Mouse (Mus musculus): ENCODE measurements around the gene Bdh2.

- TF ChIP-seq CTCF (IDR thresholded peaks at IDR 0.05; ENCODE audit: low read depth) (no peak), EP300 (optimal IDR thresholded peaks at IDR 0.05) (no peak)
These were observed 19.1 kb downstream of the Bdh2 start for GRCm38 (mm10) chr3:135300081-135300480.

Data from stomach, postnatal 0 days (tissue).